Mouse (Mus musculus) c-Kit-negative CD71-positive TER-119-positive erythroid progenitor cells, embryonic 14.5 days (primary cell): ENCODE data around the gene Gpatch1.
"Not testable (repeated sequence)": the region's sequence is repeated elsewhere in the genome, so short reads cannot be mapped to it uniquely, and the experiment has no call there.

Experiments used
- DNase-seq: peaks from one replicate; pipeline ENCODE4 v3.0.0-alpha.2; 2013; ENCODE audit warnings: low read depth, low spot score

The Gpatch1 gene

DNA sequence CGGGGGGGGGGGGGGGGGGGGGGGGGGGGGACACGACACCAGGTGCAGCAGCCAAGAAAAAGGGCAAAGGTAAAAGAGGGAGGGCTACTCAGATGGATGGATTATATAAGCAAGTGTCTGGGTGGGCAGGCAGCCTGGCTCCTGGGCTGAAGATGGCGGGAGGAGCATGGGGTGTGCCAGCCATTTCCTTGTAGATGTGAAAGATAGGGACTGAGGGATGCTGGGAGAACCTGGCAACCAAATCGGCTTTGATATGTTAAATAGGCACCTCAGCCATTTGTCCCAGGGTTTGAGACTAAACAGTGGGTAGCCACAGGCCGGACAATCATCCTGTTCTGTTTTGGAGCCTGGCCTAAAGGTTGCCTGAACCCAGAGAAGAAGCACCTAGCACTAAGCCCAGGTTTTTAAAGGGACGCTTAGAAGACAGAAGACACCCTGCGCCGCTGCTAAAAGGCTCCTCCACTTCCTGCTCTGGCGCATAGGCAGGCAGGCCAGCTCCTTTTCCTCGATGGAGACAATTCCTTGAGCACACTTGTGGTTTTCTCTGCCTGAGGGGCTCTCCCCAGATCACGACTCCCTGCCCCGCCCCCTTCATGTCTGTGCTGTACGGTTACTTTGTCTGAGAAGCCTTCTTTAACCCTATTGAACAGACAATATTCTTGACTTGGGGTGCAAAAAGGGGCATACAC is 4.6 kb upstream of the Gpatch1 start:
- DNase-seq: no peak

DNA sequence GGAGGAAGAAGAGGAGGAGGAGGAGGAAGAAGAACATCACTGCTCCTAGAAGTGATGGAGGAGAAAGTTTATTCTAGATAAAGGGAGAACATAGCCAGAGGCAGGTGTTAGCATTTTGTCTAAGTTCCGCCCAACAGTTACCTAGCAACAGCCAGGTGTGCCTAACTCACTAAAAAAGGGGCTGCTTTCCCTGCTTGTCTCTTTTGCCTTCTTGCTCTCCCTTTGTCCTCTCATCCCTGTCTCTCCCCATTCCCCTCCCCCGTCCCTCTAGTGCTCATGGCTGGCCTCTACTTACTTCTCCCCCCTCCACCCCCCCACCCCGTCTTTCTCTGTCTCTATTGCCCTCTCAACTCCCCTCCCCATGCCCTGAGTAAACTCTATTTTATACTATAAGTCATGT is 3.9 kb upstream of the Gpatch1 start:
- no peak for DNase-seq

DNA sequence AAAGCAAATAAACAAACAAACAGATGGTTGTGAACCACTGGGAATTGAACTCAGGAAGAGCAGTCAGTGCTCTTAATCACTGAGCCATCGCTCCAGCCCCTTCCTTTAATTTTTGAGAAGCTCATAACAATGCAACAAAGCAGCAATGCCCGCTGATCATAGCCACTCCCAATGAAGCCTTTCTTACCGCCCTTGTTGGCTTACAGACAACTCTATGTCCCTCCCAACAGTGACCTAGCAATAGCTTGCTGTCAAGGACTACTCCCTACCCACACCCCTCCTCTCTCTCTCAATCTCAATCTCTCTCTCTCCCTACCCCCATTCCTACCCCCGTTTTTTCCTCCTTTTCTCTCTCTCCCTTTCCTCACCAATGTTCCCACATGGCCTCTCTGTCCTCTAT is 1.5 kb upstream of the Gpatch1 start:
- DNase-seq: no peak

- not testable (repeated sequence) for DNase-seq
Measured at GRCm38 (mm10) chr7:35319221-35319620, 981 bp upstream of the Gpatch1 start.

DNA sequence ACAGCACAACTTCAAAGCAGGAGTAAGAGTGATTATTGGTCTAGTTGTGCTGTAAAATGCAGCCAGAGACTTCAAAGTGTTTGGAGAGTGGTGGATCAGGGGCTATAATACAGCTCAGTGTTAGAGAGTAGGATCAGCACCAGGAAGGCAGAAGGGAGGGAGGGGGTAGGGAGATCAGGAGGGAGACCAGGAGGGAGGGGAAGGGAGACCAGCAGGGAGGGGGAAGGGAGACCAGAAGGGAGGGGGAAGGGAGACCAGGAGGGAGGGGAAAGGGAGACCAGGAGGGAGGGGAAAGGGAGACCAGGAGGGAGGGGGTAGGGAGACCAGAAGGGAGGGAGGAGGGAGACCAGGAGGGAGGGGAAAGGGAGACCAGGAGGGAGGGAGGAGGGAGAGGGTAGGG is 4.1 kb downstream of the Gpatch1 start:
- no peak for DNase-seq

DNA sequence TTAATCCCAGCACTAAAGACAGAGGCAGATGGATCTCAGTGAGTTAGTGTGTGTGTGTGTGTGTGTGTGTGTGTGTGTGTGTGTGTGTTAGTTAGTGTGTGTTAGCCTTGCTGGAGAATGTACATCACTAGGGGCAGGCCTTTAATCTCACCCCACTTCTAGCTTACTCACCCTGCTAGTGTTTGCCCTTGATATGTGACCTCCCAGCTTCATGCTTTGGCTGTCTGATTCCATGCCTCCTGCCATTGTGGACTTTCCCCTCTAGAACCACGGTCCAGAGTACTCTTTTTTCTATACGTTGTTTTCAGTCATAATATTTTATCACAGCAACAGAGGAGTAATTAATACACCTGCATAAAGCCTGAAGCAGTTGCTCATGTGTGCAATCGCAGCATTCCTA is 7.0 kb downstream of the Gpatch1 start:
- DNase-seq: no peak

GRCm38 (mm10) chr7:35300792-35301191 is 17.4 kb downstream of the Gpatch1 start:
- DNase-seq: no peak

DNA sequence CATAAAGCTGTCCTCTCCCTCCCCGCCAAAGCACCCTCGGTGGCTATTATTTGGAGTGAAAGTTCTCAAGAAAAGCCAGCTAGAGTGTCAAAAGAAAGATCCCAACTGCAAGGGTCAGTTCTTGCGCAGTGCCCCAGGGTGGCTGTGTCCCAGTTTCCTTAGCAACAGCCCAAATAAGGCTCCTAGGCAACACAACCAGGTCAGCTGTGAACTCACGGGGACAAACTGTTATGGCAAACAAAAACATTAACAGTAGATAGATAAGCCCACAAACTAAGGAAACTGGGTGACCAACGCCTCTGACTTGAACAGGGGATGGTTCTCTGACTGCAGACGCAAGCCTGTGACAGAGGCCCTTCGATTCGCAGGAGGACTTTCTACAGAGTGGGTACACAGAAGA is 18.6 kb downstream of the Gpatch1 start:
- no peak for DNase-seq

GRCm38 (mm10) chr7:35297886-35298285 is 20.4 kb downstream of the Gpatch1 start:
- DNase-seq: no peak

DNA sequence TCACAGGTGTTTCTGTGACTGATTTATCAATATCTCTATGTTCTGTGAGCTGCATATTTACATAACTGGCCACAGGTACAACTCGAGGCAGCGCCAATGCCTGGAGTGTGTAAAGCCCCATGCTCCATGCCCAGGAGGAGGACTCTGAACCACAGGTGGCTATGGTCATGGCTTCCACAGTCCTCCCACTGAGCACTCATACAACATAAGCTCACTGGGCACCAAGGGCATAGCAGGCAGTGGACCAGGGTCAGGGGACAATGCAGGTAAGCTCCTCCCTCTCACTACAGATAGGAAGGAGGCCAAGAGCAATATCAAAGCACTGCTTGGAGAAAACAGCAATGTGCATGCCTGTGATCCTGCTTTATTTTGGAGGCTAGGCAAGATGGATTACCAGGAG is 22.6 kb downstream of the Gpatch1 start:
- no peak for DNase-seq

- DNase-seq: no peak
Measured at GRCm38 (mm10) chr7:35293464-35293863, 24.8 kb downstream of the Gpatch1 start.

DNA sequence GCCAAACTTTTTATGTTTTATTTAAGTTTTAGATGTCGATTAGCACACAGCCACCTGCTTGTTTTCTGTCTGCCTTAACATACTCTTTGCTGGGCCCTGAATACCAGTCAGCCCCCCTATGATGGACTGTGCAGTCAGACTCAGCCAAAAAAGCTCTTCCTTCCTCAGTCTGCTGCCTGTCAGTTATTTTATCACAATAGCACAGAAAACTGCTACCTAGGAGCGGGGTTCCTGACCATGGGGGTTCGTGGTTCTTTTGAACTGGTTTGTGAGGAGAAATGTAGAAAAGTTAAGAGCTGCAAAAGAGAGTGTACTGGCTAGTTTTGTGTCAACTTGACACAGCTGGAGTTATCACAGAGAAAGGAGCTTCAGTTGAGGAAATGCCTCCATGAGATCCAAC is 39.3 kb downstream of the Gpatch1 start:
- DNase-seq: no peak

DNA sequence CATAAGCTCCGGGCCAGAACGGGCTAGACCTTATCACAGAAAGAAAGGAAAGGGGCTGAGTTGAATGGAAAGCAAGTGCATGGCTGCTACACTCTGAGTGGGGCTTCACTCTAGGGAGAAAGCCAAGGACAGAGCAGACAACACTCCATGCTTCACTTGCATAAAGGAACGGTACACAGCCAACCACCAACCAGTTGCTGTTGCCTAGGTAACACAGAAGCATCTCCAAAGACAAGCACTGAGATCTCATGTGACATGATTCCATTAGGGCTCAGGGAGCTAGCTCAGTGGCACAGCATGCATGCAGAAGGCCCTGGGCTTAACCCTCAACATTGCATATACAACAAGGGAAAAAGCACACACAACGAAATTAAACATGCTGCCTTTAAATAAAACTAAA is 40.8 kb downstream of the Gpatch1 start:
- no peak for DNase-seq

- no peak for DNase-seq
Measured at GRCm38 (mm10) chr7:35269443-35270024, 48.7 kb downstream of the Gpatch1 start.

DNA sequence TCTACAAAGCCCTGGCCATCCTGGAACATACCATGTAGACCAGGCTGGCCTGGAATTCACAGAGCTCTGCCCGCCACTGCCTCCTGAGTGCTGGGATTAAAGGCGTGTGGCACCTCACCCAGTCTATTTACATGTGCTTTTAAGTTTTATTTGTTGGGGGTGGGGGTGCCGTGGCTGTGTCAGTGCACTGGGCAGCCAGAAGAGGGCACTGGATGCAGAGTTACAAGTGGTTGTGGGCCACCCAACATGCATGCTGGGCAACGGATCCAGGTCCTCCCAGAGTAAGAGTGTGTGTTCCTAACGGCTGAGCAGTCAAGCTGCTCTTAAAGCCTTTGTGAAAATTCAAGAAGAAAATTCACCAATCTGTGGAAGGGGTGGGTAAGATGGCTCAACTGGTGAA is 50.4 kb downstream of the Gpatch1 start:
- DNase-seq: no peak

- peak; percentile 31 for DNase-seq
Measured at GRCm38 (mm10) chr7:35266666-35267065, 51.6 kb downstream of the Gpatch1 start.

- DNase-seq: peak; percentile 24
Measured at GRCm38 (mm10) chr7:35264746-35265145, 53.5 kb downstream of the Gpatch1 start.

DNA sequence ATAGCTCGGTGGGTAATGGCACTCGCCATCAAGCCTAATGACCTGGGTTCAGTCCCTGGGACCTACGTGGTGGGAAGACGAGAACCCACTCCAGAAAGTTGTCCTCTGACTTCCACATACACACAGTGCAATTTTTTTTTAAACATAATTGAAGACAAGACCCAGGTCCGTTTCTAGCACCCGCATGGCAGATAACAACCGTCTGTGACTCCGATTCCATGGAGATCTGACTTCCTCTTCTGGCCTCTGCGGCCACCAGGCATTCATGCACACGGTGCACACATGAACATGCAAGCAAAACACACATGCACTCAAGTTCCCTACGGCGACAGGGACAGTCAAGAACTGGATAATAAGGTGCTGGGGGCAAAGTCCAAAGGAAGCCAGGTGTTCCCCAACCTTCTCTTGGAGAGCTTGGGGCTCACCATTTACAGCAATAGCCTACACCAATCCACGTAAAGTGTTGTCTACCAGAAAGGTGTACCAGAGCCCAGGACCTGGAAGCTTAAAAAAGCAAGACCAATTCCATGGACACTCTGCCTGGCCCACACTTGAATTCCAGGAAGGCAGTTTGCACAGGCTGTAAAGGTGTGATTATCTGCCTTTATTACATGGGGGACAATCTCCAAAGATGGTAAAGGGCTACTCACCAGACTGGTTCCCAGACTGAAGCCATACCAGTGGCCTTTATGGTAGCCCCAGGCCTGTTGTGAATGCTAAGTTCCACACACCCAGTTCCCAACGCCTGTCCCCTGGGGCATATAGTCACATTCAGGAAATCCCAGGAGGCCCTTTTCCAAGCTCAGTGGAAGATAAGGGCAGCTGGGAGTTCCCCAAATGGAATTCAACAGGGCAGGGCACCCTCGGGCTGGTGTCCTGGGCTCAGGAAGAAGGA is 54.4 kb downstream of the Gpatch1 start:
- DNase-seq: no peak

GRCm38 (mm10) chr7:35259384-35259783 is 58.9 kb downstream of the Gpatch1 start:
- no peak for DNase-seq

- no peak for DNase-seq
Measured at GRCm38 (mm10) chr7:35258294-35258693, 59.9 kb downstream of the Gpatch1 start.

- DNase-seq: no peak
Measured at GRCm38 (mm10) chr7:35252041-35252558, 66.1 kb downstream of the Gpatch1 start.

- DNase-seq: not testable (repeated sequence)
Measured at GRCm38 (mm10) chr7:35237935-35238334, 80.3 kb downstream of the Gpatch1 start.
